Mouse (Mus musculus) embryo, embryonic 11 days (tissue): Measurements from ENCODE around the gene Oaf.

Source experiments
- DNase-seq: peaks from one replicate; pipeline ENCODE4 v3.0.0-alpha.2; 2015

Oaf gene

DNA sequence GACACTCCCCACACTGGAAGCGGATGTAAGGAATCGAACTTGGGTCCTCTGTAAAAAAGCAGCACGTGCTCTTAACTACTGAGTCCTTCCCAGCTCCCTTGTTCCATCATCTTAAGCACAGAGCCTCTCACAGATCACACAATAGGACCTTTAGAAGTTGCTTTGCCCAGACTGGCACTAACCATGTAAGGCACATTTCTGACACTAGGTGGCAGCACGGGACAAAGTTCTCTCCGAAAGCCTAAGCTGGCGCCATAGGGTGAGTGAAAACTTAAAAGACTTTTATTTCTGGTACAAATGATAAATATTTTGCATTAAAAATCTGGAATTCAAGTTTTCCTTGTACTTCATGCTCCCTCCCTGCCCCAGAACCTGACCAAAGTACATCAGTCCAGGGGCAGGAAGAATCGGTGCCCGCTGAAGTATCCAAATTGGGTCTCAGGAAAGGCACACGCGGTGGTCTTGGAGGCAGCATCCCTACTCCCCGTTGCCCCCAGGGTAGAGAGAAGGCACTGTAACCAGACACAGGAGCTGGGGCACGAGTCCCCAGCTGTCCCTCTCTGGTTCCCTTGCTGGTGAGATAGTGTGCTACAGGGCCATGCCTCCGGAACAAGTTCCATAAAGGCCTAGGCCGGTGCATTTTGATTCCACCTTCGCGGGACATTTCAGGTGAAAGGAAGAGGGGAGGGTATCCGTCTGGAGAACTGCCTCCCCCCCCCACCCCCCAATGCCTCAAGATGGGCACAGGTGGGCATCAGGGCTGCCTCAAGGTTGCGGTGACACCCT lies 17.9 kb downstream of the Oaf start:
- peak; percentile 89 for DNase-seq

GRCm38 (mm10) chr9:43210771-43211450 lies 28.8 kb downstream of the Oaf start:
- DNase-seq = peak; percentile 82

DNA sequence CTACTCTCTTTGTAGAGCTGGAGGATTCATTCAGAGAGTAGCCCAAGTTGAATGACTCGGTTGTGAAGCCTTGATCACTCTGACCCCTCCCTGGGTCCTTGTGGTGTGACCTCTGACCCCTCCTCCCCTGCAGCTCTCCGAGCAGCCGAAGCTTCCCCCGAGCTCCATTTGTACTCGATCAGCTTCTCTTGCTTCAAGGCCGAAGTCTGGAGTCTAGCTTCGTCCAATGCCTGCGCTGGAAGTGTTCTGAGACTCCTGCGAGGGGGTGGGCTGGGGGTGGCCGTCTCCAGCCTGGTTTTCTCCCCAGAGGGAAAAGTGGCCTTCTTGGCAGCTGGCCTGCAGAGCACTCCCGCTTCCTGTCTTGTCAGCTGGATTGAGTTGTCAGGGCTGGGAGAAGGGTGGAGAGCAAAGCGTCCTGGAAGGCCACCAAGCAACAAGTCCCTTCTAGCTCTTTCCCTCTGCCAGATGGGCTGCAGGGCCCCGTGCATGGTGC lies 29.5 kb downstream of the Oaf start, which contains the start of gene Pou2f3:
Gene Pou2f3, minus strand, starts transcription at position 180 of the 493 bp plus-strand sequence.
- DNase-seq = peak; percentile 55

- DNase-seq = no peak
Observed at GRCm38 (mm10) chr9:43206022-43206390, 33.7 kb downstream of the Oaf start.

DNA sequence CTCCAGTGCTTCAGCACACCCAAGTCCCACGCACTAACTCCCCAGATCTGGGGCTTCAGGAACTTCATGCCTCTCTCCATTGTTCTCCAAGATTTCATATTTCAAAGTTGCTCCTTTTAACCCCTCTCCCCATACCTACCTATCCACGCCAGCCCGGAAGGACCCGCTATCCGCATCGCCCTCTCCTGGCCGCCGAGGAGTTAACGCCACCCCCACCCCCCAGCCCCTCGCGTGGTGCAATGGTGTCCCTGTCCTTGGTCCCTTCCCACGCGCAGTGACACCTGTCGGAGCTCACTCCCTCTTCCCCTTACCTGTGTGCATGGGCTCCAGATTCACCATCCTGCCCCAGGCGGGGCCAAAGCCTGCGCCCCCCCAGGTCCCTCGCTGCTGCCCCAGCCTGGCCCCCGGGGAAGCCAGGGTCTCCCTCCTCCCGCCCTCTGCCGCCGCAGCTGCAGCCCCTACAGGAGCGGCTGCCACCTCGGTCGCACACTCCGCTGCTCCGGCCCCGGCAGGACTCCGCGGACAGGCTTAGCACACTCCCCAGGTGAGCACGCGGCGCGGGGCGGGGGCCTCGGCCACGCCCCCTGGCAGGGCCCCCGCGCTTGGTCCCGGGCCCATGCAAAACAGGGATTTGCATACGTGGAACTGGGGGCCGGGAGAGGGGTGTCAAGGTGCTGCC lies 34.2 kb downstream of the Oaf start:
- no peak for DNase-seq

DNA sequence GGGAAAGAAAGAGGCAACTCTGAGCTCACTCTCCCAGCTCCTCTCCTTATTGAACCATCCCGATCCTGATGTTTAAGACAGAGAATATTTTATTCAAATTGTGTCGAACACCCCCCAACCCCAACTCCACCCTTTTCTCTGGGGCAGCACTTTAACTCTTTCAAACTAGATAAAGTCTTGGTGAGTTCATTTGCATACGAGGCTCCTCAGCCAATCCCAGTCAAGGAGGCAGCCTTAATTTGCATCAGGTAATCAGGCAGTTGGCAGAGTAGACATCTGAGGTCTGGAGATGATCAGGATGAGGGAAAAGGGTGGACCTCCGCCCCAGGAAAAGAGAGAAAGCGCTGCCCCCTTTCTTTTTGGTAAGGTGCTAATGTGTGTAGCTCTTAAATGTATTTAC lies 39.5 kb downstream of the Oaf start:
- DNase-seq = no peak

- DNase-seq = no peak
Observed at GRCm38 (mm10) chr9:43194001-43194400, 45.7 kb downstream of the Oaf start.

DNA sequence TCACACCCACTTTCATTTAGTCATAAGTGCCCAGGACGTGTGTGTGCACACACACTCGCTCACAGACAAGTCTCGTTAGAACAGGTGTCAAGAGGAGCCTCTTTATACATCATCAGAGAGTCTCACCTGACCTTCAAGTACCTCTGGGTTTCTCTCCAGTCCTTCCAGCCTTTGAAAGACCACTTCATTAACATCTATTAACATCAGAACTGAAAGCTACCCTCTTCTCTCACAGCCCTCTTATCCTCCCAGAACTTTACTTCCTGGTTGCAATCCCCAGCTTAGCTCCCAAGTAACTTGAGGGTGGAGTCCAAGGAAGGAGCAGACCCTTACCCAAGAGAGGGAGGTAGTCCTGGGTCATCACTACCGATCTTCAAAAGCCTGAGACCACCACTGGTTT lies 48.1 kb downstream of the Oaf start:
- DNase-seq = no peak

DNA sequence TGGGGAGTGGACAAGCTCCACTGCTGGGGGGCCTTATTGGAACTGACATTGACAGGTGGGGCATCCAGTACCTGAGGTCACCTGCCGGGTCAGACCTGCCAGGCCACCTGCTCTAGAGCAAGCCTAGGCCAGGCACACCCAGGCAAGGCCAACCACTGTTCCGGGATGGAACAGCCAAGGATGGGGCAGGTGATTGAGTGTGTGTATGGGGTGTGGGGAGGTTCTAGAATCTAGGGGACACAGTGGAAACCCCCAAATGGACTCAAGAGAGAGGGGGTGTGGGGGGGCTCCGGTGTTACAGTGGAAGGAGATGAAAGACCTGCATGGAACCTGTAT lies 50.7 kb downstream of the Oaf start:
- no peak for DNase-seq

DNA sequence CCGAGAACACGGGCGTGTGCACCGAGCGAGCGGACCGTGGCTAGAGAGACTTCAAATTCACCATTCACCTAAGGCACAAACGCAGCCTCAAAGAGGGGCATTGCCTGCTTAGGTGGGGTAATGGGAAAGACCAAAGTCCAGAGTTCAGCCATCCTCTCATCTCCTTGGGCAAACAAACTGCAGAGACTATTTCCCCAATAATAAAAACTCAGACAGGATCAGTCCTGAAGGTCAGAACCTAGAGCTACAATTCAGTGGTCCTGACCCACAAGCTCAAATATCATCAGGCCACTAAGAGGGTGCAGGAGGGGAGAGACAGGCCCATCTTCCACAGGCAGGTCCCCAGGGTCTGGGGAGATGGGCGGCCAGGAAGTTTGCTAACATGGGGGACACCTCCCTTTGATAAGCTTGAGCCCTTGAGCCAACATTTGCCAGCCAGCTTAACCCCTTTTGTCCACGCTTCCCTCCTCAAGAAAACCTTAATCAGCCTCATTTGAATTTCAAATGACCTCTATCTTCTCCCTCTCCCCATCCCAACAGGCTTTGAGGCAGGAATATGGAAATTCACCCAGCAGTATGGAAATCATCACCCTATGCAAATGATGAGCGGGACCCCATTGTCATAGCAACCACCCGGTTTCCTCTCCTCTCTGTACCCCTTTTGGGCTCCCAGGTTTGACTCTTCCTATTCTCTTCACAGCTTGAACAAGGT lies 51.2 kb downstream of the Oaf start:
- no peak for DNase-seq

GRCm38 (mm10) chr9:43179614-43180013 lies 60.1 kb downstream of the Oaf start:
- peak; percentile 23 for DNase-seq

- DNase-seq = no peak
Observed at GRCm38 (mm10) chr9:43178172-43178571, 61.5 kb downstream of the Oaf start.
